Mouse (Mus musculus): Measurements from ENCODE around the gene Cpt1b.

Cpt1b gene

DNA sequence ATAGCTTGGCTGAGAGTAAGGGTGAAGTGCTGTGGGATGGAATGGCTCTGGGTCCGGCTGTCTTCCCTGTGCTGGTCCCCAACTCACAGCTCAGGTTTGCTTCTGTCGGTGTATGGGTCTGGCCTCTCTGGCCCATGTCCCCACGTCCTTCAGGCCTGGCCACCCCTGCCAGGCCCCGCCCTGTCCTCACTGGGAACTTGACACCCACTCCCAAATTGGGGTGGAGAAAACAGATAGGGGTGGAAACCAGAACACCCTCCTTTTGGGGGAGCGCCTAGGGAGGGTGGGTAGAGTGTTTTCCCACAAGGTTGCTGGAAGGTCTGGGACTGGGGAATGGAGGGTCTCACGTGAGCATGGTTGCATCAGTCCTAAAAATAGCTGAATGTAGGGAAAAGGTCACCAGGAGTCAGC, at the start of gene Cpt1b:
Gene Cpt1b, minus strand, starts transcription at position 153 of the 411 bp plus-strand sequence.
- in situ Hi-C loops (cut with MboI; ENCODE audit: low sequenced_read_pairs): no loop called here

- in situ Hi-C loops (cut with MboI; ENCODE audit: low sequenced_read_pairs): no loop called here
Measured at GRCm38 (mm10) chr15:89475293-89475600, 49.6 kb upstream of the Cpt1b start.

DNA sequence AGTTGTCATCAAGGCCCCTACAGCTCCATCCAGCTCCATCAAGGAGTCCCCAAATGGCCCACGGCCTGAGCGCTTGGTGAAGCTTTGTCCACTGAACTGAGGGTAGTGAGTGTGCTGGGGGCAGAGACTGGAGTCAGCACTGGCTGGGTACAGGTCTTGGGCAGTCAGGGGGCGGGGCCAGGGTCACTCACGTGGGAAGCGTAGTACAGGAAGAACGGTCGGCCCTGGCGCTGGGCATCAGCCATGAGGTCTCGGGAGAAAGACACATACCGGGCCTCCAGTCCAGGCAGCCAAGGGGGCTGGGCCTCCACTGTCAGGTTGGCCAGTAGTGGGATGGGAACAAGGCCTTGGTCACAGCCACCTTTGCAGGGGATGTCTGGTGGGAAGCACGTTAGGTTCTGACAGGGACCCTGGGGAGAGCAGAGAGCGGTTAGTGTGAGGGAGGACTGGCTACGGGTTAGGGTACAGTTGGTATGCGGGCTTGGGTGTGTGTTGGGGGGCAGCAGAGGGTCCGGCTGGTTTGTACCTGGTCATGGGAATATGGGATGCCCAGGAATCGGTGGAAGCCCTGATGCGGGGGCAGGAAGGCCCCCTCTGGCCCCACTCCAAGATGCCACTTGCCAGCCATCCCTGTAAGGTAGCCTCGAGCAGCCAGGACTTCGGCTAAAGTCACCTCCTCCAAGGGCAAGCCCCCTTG, 49.1 kb upstream of the Cpt1b start:
- in situ Hi-C loops (cut with MboI; ENCODE audit: low sequenced_read_pairs): no loop called here

DNA sequence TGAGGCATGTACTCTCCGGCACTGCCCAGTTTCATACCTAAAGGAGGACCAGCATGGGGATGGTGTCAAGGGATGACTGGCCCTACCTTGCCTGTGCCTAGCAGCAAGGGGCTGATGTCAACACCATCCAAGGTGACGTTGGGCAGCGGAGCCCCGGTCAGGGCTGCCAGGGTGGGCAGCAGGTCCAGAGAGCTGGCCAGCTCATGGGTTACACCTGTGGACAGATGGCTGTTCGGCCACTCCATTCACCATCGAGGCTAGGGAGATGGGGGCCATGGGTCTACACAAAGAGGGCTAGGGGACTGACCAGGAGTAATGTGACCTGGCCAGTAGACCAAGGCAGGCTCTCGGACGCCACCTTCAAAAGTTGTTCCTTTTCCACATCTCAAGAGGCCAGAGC, 48.3 kb upstream of the Cpt1b start:
- in situ Hi-C loops (cut with MboI; ENCODE audit: low sequenced_read_pairs): no loop called here

GRCm38 (mm10) chr15:89473370-89473769, 47.7 kb upstream of the Cpt1b start:
- in situ Hi-C loops (cut with MboI; ENCODE audit: low sequenced_read_pairs): no loop called here

DNA sequence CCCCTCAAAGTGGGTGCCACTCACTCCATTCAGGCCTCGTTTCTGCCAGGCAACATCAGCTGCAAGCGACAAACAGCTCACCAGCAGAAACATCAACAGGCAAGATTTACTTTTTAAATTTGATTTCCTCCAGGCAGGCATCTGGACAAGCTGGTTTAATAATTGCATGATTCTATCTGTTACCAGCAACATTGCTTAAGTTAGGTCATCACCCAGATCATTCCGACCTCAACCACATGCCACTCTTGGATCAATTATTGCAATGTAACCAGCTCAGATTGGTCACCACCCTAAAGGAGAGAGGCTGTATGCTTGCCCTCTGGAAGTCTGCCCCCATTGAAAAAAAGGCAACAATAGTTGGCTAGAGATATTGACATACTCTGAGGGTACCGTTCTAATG, 45.8 kb upstream of the Cpt1b start:
- in situ Hi-C loops (cut with MboI; ENCODE audit: low sequenced_read_pairs): no loop called here

DNA sequence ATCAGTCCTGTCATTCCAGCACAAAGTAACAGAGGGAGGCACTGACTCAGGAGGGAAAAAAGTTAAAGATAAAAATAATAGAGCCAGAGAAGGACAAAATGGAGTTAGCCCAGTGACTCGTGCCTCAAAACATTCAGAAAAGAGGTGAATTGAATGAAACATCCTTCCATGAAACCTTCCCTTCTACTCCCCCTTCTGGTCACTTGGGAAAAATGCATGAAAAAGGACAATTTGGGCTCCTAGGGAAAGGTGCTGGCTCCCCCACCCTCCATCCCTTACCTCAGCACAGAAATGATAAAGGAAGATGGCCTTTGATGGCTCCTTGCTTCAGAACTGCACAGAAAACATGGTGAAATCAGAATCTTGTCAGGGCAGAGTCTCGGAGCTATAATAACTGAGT, 42.9 kb upstream of the Cpt1b start:
- in situ Hi-C loops (cut with MboI; ENCODE audit: low sequenced_read_pairs): no loop called here

- in situ Hi-C loops (cut with MboI; ENCODE audit: low sequenced_read_pairs): no loop called here
Measured at GRCm38 (mm10) chr15:89465052-89465451, 39.4 kb upstream of the Cpt1b start.

- in situ Hi-C loops (cut with MboI; ENCODE audit: low sequenced_read_pairs): no loop called here
Measured at GRCm38 (mm10) chr15:89463334-89464235, 37.9 kb upstream of the Cpt1b start.

DNA sequence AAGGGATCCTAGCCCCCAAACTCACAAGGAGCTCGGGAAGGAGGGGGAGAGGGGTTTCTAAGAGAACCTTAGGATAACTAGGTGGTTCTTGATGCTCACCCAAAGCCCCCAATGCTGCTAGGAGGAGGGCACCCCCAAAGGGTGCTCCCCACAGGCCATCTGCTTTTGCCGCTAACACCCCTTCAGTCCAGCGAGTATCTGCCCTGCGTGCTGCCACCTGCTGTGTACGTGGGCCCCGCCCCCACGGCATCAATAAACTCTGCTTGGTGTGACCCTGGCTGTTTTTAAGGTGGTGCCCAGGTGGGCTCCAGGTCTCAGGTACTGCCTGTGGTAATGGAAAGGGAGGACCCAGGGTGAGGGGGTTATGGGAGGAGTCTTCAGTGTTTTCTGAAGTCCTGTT, 36.5 kb upstream of the Cpt1b start:
- in situ Hi-C loops (cut with MboI; ENCODE audit: low sequenced_read_pairs): no loop called here

- in situ Hi-C loops (cut with MboI; ENCODE audit: low sequenced_read_pairs): no loop called here
Measured at GRCm38 (mm10) chr15:89461321-89461720, 35.7 kb upstream of the Cpt1b start.

DNA sequence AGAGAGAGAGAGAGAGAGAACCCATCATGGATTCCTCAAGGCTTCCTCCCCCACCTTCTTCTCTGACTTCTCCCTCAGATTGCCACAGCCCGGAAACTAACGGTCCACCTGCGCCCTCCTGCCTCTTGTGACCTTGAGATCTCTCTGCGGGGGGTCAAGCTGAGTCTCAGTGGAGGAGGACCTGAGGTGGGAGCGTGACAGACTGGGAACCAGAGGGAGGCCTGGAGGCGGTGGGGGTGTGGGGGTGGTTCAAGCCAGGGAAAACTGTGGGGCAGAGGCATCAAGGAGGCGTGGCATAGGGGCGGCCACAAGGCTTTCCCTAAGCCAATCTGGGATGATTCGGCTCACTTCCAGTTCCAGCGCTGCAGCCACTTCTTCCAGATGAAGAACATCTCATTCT, 34.6 kb upstream of the Cpt1b start:
- in situ Hi-C loops (cut with MboI; ENCODE audit: low sequenced_read_pairs): no loop called here

DNA sequence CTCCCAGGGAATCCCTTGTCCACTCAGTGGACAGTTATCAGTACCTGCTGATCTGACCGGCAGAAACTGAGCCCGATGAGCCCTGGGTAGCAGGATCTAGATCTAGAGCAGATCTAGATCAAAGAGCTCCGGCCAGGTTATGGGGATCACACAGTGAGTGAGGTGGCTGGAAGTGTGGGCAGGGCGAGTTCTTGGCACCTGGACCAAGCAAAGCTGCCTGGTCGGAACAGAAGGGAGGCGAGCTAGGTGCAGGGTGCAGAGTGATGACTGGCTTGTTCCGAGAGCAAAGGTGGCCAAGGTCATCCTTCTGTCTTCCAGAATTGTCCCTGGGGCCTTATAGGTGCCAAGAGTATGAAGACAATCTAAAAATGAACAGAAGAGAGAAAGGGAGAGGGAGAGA, 34.2 kb upstream of the Cpt1b start:
- in situ Hi-C loops (cut with MboI; ENCODE audit: low sequenced_read_pairs): no loop called here

DNA sequence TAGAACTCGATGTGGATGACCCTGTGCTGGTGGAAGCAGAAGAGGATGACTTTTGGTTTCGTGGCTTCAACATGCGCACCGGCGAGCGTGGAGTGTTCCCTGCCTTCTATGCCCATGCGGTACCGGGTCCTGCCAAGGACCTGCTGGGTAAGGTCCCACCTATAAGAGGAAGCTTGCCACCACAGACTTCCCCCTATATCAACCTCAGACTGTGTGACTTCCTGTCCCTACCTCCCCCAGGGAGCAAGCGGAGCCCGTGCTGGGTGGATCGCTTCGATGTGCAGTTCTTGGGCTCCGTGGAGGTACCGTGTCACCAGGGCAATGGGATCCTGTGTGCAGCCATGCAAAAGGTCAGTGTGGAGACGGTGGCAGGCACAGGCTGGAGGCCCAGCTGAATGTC, 33.3 kb upstream of the Cpt1b start:
- in situ Hi-C loops (cut with MboI; ENCODE audit: low sequenced_read_pairs): no loop called here

DNA sequence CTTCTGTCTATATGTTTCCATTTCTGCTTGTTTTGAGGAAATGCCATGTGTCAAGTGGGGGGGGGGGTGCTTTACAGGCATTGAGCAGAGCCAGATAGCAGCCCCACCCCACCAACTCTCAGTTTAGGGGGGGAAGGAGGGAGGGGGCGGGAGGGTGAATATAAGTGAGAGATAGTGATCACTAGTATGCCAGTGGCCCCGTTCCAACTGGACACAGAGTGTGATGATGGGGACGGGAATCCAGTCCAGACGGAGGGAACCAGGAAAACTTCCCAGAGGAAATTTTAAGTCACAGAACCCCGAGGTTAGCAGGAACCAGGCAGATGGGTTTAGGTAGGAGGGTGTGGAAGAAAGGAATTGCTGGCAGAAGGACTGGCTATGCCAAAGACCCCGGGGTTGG, 30.0 kb upstream of the Cpt1b start:
- in situ Hi-C loops (cut with MboI; ENCODE audit: low sequenced_read_pairs): no loop called here

- in situ Hi-C loops (cut with MboI; ENCODE audit: low sequenced_read_pairs): no loop called here
Measured at GRCm38 (mm10) chr15:89454857-89455256, 29.2 kb upstream of the Cpt1b start.

DNA sequence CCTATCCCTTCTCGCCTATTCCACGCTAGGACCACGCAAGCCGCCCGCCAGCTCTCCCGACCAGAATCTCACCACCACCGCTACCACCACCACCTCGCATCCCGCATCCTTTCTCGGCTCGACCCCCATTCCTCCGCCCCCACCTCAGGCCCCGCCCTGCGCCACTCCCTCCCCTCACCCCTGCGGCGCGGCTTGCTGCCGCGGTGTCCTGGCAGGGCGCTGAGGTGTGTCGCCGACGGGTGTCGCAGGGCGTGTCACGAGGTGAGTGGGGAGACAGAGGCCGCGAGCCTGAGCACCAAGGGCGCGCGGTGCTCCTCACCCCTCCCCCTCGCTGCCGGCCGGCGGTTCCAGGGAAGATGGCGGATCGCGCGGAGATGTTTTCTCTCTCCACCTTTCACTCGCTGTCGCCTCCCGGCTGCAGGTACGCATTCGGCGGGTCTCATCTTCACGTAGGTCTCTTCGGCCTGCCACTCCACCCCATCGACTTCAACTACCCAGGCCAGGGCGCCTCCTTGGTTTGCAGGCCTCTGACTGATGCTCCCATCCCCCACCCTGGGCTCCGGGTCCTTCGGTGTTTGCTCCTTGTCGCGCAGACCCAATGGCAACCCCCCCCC, 28.3 kb upstream of the Cpt1b start, which contains the start of gene Mapk8ip2:
Gene Mapk8ip2, plus strand, starts transcription at position 49 of the 614 bp plus-strand sequence.
- in situ Hi-C loops (cut with MboI; ENCODE audit: low sequenced_read_pairs): no loop called here

- in situ Hi-C loops (cut with MboI; ENCODE audit: low sequenced_read_pairs): no loop called here
Measured at GRCm38 (mm10) chr15:89452906-89453864, 27.5 kb upstream of the Cpt1b start.

DNA sequence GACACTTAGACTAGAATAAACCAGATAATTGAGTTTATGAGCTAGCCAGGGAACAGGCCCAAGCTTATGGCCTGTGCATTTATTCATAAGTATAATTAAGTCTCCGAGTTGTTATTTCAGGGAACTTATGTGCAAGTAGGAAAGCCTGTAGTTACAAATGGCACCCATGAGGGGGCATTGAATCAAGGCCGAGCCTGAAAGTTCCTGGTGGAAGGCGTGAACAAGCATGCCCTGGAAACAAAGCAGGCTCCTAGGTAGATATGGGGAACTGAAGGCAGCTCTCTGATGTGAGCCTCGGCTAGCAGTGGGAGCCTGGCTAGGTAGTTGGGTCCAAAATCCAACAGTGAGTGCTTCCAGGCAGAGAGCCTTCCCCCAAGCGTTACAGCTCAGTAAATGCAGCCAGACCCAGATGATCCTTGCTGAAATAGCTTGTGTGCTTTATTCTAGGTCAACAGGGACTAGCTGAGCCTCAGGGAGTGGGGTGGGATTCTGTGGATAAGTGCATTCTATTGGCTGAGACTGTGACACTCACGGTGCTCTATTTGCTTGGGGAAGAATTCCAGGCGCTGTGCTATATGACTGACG, 16.9 kb upstream of the Cpt1b start:
- in situ Hi-C loops (cut with MboI; ENCODE audit: low sequenced_read_pairs): no loop called here

DNA sequence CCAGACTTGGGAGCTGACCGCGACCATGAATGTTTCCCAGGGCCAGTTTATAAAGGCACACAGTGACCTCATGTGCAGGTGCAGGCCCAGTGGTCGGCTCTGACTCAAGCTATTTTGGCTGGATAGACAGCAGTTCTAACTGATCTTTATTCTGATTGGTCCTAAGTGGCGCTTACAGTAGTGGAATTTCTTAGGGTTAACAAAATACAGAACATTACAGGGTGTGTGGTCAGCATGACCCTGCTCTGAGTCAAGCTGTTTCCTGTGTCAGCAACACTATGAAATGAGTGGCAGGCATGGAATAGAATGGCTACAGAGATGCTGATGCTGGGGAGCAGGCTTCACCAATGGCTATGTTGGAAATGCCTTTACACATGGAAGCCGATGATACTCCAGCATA, 10.2 kb upstream of the Cpt1b start:
- in situ Hi-C loops (cut with MboI; ENCODE audit: low sequenced_read_pairs): no loop called here
